Mouse (Mus musculus): ENCODE data around the gene Olfr693. TPM values are rescaled to one million over a fixed set of nuclear protein-coding genes. Genes with fewer than 3 reads are reported as not detected.

The Olfr693 gene
- polyA plus RNA-seq (2015; fragmentation: Illumina TruSeq; extraction: RNeasy Lipid Tissue Mini Kit (QIAGEN cat#74804); ENCODE audit: low read depth, low replicate concordance) = not detected

GRCm38 (mm10) chr7:106680484-106680883 lies at the start of gene Olfr693:
Gene Olfr693 (minus strand): TSS chr7:106680584.

GRCm38 (mm10) chr7:106716296-106716695 lies 35.9 kb upstream of the Olfr693 start, which contains the start of gene Olfr695:
Gene Olfr695 (minus strand): TSS chr7:106716396.

GRCm38 (mm10) chr7:106691714-106692113 lies 11.3 kb upstream of the Olfr693 start, which contains the start of gene Olfr694:
Gene Olfr694 (minus strand): TSS chr7:106691814.

Other genes starting within 250 kb of the Olfr693 start
- not detected for gene Olfr694, start 11.2 kb upstream of the Olfr693 start, polyA plus RNA-seq (2015; fragmentation: Illumina TruSeq; extraction: RNeasy Lipid Tissue Mini Kit (QIAGEN cat#74804); ENCODE audit: low read depth, low replicate concordance)
- gene Olfr695, start 35.8 kb upstream of the Olfr693 start, polyA plus RNA-seq (2015; fragmentation: Illumina TruSeq; extraction: RNeasy Lipid Tissue Mini Kit (QIAGEN cat#74804); ENCODE audit: low read depth, low replicate concordance) = not detected
- gene Olfr697, start 61.9 kb upstream of the Olfr693 start, polyA plus RNA-seq (2015; fragmentation: Illumina TruSeq; extraction: RNeasy Lipid Tissue Mini Kit (QIAGEN cat#74804); ENCODE audit: low read depth, low replicate concordance) = not detected
- not detected for gene Olfr698, start 74.8 kb upstream of the Olfr693 start, polyA plus RNA-seq (2015; fragmentation: Illumina TruSeq; extraction: RNeasy Lipid Tissue Mini Kit (QIAGEN cat#74804); ENCODE audit: low read depth, low replicate concordance)
- gene Olfr699, start 112.6 kb upstream of the Olfr693 start, polyA plus RNA-seq (2015; fragmentation: Illumina TruSeq; extraction: RNeasy Lipid Tissue Mini Kit (QIAGEN cat#74804); ENCODE audit: low read depth, low replicate concordance) = not detected
- gene Olfr700, start 128.2 kb upstream of the Olfr693 start, polyA plus RNA-seq (2015; fragmentation: Illumina TruSeq; extraction: RNeasy Lipid Tissue Mini Kit (QIAGEN cat#74804); ENCODE audit: low read depth, low replicate concordance) = not detected
- not detected for gene Olfr701, start 133.5 kb upstream of the Olfr693 start, polyA plus RNA-seq (2015; fragmentation: Illumina TruSeq; extraction: RNeasy Lipid Tissue Mini Kit (QIAGEN cat#74804); ENCODE audit: low read depth, low replicate concordance)
- not detected for gene Olfr702, start 153.3 kb upstream of the Olfr693 start, polyA plus RNA-seq (2015; fragmentation: Illumina TruSeq; extraction: RNeasy Lipid Tissue Mini Kit (QIAGEN cat#74804); ENCODE audit: low read depth, low replicate concordance)
- not detected for gene Olfr703, start 162.8 kb upstream of the Olfr693 start, polyA plus RNA-seq (2015; fragmentation: Illumina TruSeq; extraction: RNeasy Lipid Tissue Mini Kit (QIAGEN cat#74804); ENCODE audit: low read depth, low replicate concordance)
- gene Olfr704, start 182.6 kb upstream of the Olfr693 start, polyA plus RNA-seq (2015; fragmentation: Illumina TruSeq; extraction: RNeasy Lipid Tissue Mini Kit (QIAGEN cat#74804); ENCODE audit: low read depth, low replicate concordance) = not detected
- not detected for gene Olfr705, start 196.3 kb upstream of the Olfr693 start, polyA plus RNA-seq (2015; fragmentation: Illumina TruSeq; extraction: RNeasy Lipid Tissue Mini Kit (QIAGEN cat#74804); ENCODE audit: low read depth, low replicate concordance)
- gene Olfr706, start 207.6 kb upstream of the Olfr693 start, polyA plus RNA-seq (2015; fragmentation: Illumina TruSeq; extraction: RNeasy Lipid Tissue Mini Kit (QIAGEN cat#74804); ENCODE audit: low read depth, low replicate concordance) = not detected
- gene Olfr707, start 220.7 kb upstream of the Olfr693 start, polyA plus RNA-seq (2015; fragmentation: Illumina TruSeq; extraction: RNeasy Lipid Tissue Mini Kit (QIAGEN cat#74804); ENCODE audit: low read depth, low replicate concordance) = not detected
- gene Olfr1532-ps1, start 227.4 kb upstream of the Olfr693 start, polyA plus RNA-seq (2015; fragmentation: Illumina TruSeq; extraction: RNeasy Lipid Tissue Mini Kit (QIAGEN cat#74804); ENCODE audit: low read depth, low replicate concordance) = not detected

Measured in brain, adult 10 weeks (tissue).